Mouse (Mus musculus) bone marrow, adult 2 months (tissue): ENCODE data around the gene Platr17. TPM values are rescaled to one million over a fixed set of nuclear protein-coding genes. Genes with fewer than 3 reads are reported as not detected.
A peak's percentile ranks its signal among the peaks of the same experiment; 100 is the strongest.

Experiments used
- H3K27ac ChIP-seq: fragments of 200-500 bp; 2 replicates; pipeline ENCODE4 v1.5.1; 2012; ENCODE audit warnings: low read depth, mild to moderate bottlenecking, control low read depth, inconsistent platforms, low read length; ENCODE audit not compliant: control insufficient read depth, poor library complexity, insufficient read depth
- H3K4me1 ChIP-seq: fragments of 200-500 bp; 2 replicates; pipeline ENCODE4 v1.6.1; 2011; ENCODE audit warnings: low read length; ENCODE audit not compliant: control insufficient read depth, insufficient read depth
- H3K4me3 ChIP-seq: fragments of 200-500 bp; replicated peaks from 2 replicates; pipeline ENCODE3; 2011; ENCODE audit warnings: mild to moderate bottlenecking, low read depth, low read length, control low read depth; ENCODE audit not compliant: control insufficient read depth
- CTCF ChIP-seq: fragments of 200-500 bp; IDR thresholded peaks from 2 replicates; pipeline ENCODE4 v1.5.1; 2011; ENCODE audit warnings: low read length, control low read depth; ENCODE audit not compliant: control insufficient read depth, insufficient read depth
- POLR2A ChIP-seq: fragments of 200-500 bp; IDR thresholded peaks from 2 replicates; pipeline ENCODE4 v1.6.1; 2011; ENCODE audit warnings: low read depth, mild to moderate bottlenecking, control low read depth, low read length, borderline replicate concordance; ENCODE audit not compliant: control insufficient read depth
- WGBS: fragments of 180-500 bp; shearing (Covaris S2); methylation state at CpG from one replicate; pipeline ENCODE4 v1.1.7; 2018; 5-methylcytosine and 5-hydroxymethylcytosine counted together
- polyA plus RNA-seq: library from polyadenylated mRNA; stranded (reverse); fragments of >200 nt; gene quantifications from 2 replicates; pipeline ENCODE4 v1.2.4, GENCODE M21; 2011; ENCODE audit warnings: low replicate concordance; ENCODE audit not compliant: missing spikeins, insufficient read depth, insufficient read length

Gene Platr17
- polyA plus RNA-seq, 1 experiment = 1.9 TPM

- peak overlapping the region; percentile 66 for H3K4me3 ChIP-seq
- no peak overlapping the region for H3K27ac ChIP-seq
- TF ChIP-seq CTCF (no peak), POLR2A (no peak)
- under 1% methylated on average over 16 of the region's 20 CpGs for WGBS
- H3K4me1 ChIP-seq = peaks cover 6% of the 10 kb centered on the region
These were observed 11.4 kb downstream of the Platr17 start for GRCm38 (mm10) chr17:33916294-33916693.

GRCm38 (mm10) chr17:33916847-33917655, 12.1 kb downstream of the Platr17 start:
- 88% methylated on average over 31 of the region's 31 CpGs for WGBS
- Histone ChIP-seq H3K4me3 (peak overlapping the region; percentile 41), H3K4me1 (peaks cover 6% of the 10 kb centered on the region), H3K27ac (no peak overlapping the region)
- peak; percentile 17; the same call in 1 of the 2 replicates for TF ChIP-seq POLR2A
- no peak for TF ChIP-seq CTCF

DNA sequence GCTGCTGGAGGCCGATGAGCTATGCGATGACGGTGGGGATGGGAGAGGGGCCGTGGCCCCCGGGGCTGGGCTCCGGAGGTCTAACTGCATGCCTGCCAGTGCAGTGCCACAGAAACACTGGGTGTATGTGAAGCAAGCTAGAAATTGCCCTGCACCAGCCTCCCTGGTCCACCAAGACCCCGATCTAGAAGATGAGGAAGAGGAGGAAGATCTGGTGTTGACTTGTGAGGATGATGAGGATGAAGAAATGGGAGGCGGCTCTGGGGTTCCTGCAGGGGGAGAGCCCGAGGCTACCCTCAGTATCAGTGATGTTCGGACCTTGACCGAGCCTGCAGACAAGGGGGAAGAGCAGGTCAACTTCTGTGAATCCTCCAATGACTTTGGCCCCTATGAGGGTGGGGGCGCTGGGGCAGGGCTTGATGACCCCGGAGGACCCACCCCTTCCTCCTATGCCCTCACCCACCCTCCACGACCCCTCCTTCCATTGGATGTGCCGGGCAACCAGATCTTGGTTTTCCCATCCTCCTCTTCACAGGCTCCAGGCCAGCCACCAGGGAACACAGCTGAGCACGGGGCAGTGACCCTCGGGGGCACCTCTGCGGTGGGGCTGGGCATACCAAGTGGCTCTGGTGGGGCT, 12.8 kb downstream of the Platr17 start:
- WGBS = 94% methylated on average over 18 of the region's 18 CpGs
- TF ChIP-seq CTCF = no peak
- TF ChIP-seq POLR2A = no peak
- H3K4me3 ChIP-seq = no peak overlapping the region
- no peak overlapping the region for H3K27ac ChIP-seq
- peaks cover 6% of the 10 kb centered on the region for H3K4me1 ChIP-seq

DNA sequence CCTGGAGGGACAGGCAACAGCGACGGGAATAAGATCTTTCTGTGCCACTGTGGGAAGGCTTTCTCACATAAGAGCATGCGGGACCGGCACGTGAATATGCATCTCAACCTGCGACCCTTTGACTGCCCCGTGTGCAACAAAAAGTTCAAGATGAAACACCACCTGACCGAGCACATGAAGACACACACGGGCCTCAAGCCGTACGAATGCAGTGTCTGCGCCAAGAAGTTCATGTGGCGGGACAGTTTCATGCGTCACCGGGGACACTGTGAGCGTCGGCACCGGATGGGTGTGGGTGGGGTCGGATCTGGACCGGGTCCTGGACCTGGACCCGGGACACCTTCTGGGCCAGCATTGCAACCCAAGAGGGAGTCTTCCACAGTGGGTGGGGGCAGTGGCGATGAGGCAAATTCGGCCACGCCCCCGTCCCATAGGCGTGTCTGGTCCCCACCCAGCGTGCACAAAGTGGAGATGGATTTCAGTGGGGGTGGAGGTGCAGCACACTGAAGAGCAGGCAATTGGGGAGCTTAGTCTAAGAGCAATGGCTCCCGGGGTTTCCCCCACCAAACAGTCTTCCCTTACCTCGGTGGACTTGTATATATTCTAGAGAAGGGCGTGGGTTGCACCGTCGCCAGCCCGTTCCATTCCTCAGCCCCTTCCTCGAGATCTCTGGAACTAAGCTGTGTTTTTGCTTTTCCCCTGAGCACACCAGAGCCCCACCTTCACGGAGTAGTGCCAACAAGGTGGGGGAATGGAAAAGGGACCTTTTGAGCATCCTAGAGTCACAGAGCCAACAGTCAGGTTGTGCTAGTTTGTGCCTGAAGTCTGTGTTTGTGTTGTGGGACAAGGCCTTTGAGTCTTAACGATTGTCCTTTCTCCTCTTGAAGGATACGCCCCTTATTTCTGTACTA, 13.6 kb downstream of the Platr17 start:
- 71% methylated on average over 37 of the region's 37 CpGs for WGBS
- TF ChIP-seq CTCF (no peak), POLR2A (no peak; the same call in 1 of the 2 replicates)
- Histone ChIP-seq H3K27ac (peak overlapping the region; percentile 89), H3K4me1 (peaks cover 6% of the 10 kb centered on the region), H3K4me3 (peak overlapping the region; percentile 78)

GRCm38 (mm10) chr17:33919351-33920281, 14.7 kb downstream of the Platr17 start:
- TF ChIP-seq CTCF (peak; percentile 37), POLR2A (peak; percentile 56; the same call in 1 of the 2 replicates)
- WGBS = under 1% methylated on average over 52 of the region's 52 CpGs
- H3K4me3 ChIP-seq = peak overlapping the region; percentile 78
- H3K27ac ChIP-seq = peak overlapping the region; percentile 89
- peaks cover 6% of the 10 kb centered on the region for H3K4me1 ChIP-seq

GRCm38 (mm10) chr17:33920282-33921097, 15.6 kb downstream of the Platr17 start:
- Histone ChIP-seq H3K4me3 (peak overlapping the region; percentile 78), H3K4me1 (peaks cover 4% of the 10 kb centered on the region; the same call in 1 of the 2 replicates), H3K27ac (peak overlapping the region; percentile 89)
- WGBS = under 1% methylated on average over 36 of the region's 36 CpGs
- TF ChIP-seq CTCF (peak; percentile 95), POLR2A (peak; percentile 24; the same call in 1 of the 2 replicates)

GRCm38 (mm10) chr17:33921361-33921760, 16.4 kb downstream of the Platr17 start:
- Histone ChIP-seq H3K4me3 (no peak overlapping the region), H3K27ac (no peak overlapping the region), H3K4me1 (peaks cover 4% of the 10 kb centered on the region; the same call in 1 of the 2 replicates)
- WGBS = 85% methylated on average over 7 of the region's 7 CpGs
- TF ChIP-seq CTCF = no peak
- TF ChIP-seq POLR2A = no peak
